Mouse (Mus musculus) limb, embryonic 13.5 days (tissue): ENCODE measurements around the gene Adra1d. TPM values are rescaled to one million over a fixed set of nuclear protein-coding genes. Genes with fewer than 3 reads are reported as not detected.

ENCODE experiments used
- ATAC-seq: fragments of 200-750 bp; cut with Nextera tagmentation; 2 replicates; pipeline ENCODE4 v1.8.0; 2017; ENCODE audit warnings: low read depth, moderate number of reproducible peaks, moderate TSS enrichment; ENCODE audit not compliant: low FRiP score
- H3K27ac ChIP-seq: fragments of 300-500 bp; sonication (generic); 2 replicates; pipeline ENCODE4 v1.5.1; 2015; ENCODE audit warnings: inconsistent platforms, mild to moderate bottlenecking, moderate library complexity
- H3K27me3 ChIP-seq: fragments of 300-500 bp; sonication (generic); 2 replicates; pipeline ENCODE4 v1.6.1; 2015; ENCODE audit warnings: mild to moderate bottlenecking, inconsistent platforms
- H3K36me3 ChIP-seq: fragments of 300-500 bp; sonication (generic); 2 replicates; pipeline ENCODE4 v1.6.1; 2015; ENCODE audit warnings: inconsistent platforms, mild to moderate bottlenecking, moderate library complexity
- H3K4me1 ChIP-seq: fragments of 300-500 bp; sonication (generic); 2 replicates; pipeline ENCODE4 v1.6.1; 2015; ENCODE audit warnings: inconsistent platforms
- H3K4me2 ChIP-seq: fragments of 300-500 bp; sonication (generic); replicated peaks from 2 replicates; pipeline ENCODE4 v1.6.1; 2015; ENCODE audit warnings: inconsistent platforms, mild to moderate bottlenecking, moderate library complexity
- H3K4me3 ChIP-seq: fragments of 300-500 bp; sonication (generic); 2 replicates; pipeline ENCODE4 v1.5.1; 2015; ENCODE audit warnings: moderate library complexity, mild to moderate bottlenecking, inconsistent platforms
- H3K9ac ChIP-seq: fragments of 300-500 bp; sonication (generic); 2 replicates; pipeline ENCODE4 v1.6.1; 2015; ENCODE audit warnings: mild to moderate bottlenecking, inconsistent platforms
- H3K9me3 ChIP-seq: fragments of 300-500 bp; sonication (generic); 2 replicates; pipeline ENCODE4 v1.6.1; 2016; ENCODE audit warnings: inconsistent platforms
- WGBS: fragments of 180-500 bp; shearing (Covaris S2); methylation state at CpG from one replicate; pipeline ENCODE4 v1.1.7; 2015; 5-methylcytosine and 5-hydroxymethylcytosine counted together
- polyA plus RNA-seq: library from polyadenylated mRNA; unstranded; fragments of >200 nt; fragmentation: Nextera tagmentation; extraction: Ambion mirVana; gene quantifications from 2 replicates; pipeline ENCODE4 v1.2.1, GENCODE M21; 2015

Gene Adra1d
- polyA plus RNA-seq, 1 experiment from 2014 or later = 0.17 TPM

DNA sequence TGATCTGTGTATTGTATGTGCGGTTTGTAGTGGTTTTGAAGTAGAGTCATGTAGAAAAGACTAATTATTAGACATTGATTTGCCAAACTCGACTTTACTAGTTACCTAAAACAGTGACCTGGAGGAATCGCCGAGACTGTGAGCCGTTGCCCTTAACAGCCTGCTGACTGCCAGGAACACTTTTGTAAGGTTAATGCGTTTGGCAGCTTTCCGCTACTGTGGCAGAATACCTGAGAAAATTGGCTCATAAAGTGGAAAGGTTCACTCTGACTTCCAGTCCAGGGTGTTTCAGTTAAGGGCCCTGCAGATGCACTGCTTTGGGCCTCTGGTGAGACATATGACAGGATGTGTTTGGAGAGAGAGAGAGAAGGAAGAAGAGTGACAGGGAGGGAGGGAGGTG, 30.8 kb downstream of the Adra1d start:
- Histone ChIP-seq H3K4me3 (no peak overlapping the region), H3K9ac (no peak overlapping the region), H3K4me2 (no peak overlapping the region), H3K27me3 (no peaks in the 10 kb centered on the region), H3K9me3 (no peaks in the 10 kb centered on the region), H3K36me3 (peaks cover 6% of the 10 kb centered on the region; the same call in 1 of the 2 replicates), H3K4me1 (no peaks in the 10 kb centered on the region; the same call in 1 of the 2 replicates), H3K27ac (no peak overlapping the region)
- no peak for ATAC-seq
- 77% methylated on average over 7 of the region's 7 CpGs for WGBS

- Histone ChIP-seq H3K4me2 (no peak overlapping the region), H3K27me3 (no peaks in the 10 kb centered on the region), H3K9ac (no peak overlapping the region), H3K4me1 (no peaks in the 10 kb centered on the region; the same call in 1 of the 2 replicates), H3K27ac (no peak overlapping the region), H3K4me3 (no peak overlapping the region), H3K9me3 (no peaks in the 10 kb centered on the region), H3K36me3 (peaks cover 11% of the 10 kb centered on the region; the same call in 1 of the 2 replicates)
- ATAC-seq = no peak
- WGBS = 24% methylated on average over 9 of the region's 9 CpGs
Measured at GRCm38 (mm10) chr2:131530623-131531008, 31.5 kb downstream of the Adra1d start.

DNA sequence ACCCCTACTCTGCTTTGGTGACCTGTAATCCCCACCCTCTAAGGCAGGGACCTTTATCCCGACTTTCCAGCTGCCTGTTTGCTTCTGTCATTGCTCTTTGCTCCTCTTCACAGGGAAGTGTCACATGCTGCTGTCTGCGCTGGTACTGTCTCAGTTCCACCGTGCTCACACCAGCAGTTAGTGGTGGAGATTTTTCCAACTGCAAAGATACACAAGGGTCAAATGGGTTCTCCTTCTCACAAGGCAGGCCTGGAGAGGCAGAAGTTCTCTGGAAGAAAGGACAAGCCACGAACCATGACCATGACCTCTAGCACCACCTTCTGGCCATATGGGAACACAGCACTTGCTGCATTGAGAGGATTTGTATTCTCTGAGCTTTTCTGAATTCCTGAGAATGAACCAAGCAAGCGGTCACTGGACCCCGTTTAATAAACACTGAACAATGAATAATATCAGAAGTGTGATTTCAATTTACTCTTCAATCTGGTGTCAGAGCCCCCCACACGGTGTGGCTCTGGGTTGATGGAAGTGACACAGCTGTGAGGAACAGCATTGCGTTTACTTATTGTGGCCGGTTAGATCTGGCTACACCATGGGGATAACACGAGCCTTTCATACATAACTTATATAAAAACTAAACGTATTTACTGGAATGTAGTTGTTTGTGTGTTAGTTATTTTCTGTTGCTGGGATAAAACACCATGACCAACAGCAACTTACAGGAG, 32.0 kb downstream of the Adra1d start:
- no peak overlapping the region for H3K4me3 ChIP-seq
- H3K4me1 ChIP-seq = no peaks in the 10 kb centered on the region; the same call in 1 of the 2 replicates
- no peak; the same call in 1 of the 2 replicates for ATAC-seq
- no peak overlapping the region for H3K27ac ChIP-seq
- no peaks in the 10 kb centered on the region for H3K27me3 ChIP-seq
- no peak overlapping the region for H3K9ac ChIP-seq
- WGBS = 39% methylated on average over 11 of the region's 11 CpGs
- no peaks in the 10 kb centered on the region for H3K9me3 ChIP-seq
- peaks cover 16% of the 10 kb centered on the region; the same call in 1 of the 2 replicates for H3K36me3 ChIP-seq
- no peak overlapping the region for H3K4me2 ChIP-seq

- Histone ChIP-seq H3K4me1 (no peaks in the 10 kb centered on the region; the same call in 1 of the 2 replicates), H3K27me3 (no peaks in the 10 kb centered on the region), H3K9me3 (no peaks in the 10 kb centered on the region), H3K27ac (no peak overlapping the region), H3K36me3 (peaks cover 32% of the 10 kb centered on the region), H3K4me2 (no peak overlapping the region), H3K9ac (no peak overlapping the region), H3K4me3 (no peak overlapping the region)
- no peak for ATAC-seq
- WGBS = 50% methylated on average over 3 of the region's 3 CpGs
Measured at GRCm38 (mm10) chr2:131527061-131527460, 35.0 kb downstream of the Adra1d start.

DNA sequence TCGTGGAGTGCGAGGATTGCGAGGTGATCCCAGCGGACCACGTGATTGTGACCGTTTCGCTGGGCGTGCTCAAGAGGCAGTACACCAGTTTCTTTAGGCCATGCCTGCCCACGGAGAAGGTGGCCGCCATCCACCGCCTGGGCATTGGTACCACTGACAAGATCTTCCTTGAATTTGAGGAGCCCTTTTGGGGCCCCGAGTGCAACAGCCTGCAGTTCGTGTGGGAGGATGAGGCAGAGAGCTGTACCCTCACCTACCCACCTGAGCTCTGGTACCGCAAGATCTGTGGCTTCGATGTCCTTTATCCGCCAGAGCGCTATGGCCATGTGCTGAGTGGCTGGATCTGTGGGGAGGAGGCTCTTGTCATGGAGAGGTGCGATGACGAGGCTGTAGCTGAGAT, 41.3 kb downstream of the Adra1d start:
- WGBS = 96% methylated on average over 19 of the region's 19 CpGs

DNA sequence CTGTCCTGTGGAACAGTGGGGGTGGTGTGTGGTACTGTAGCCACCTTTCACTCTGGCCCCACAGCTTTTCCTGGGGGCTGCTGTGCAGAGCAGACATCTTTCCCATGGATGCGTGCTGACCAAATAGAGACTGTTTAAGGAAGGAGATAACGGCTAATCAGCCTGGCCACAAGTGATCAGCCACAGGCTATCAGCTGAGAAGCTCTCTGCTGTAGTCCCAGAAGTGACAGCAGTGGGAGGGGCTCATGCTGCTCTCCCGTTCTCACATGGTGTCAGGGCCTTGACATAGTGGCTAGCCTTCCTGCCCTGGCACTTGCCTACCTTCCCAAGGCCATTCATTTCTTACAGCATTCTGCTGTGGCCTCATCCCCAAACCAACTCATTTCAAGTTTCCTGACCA, 43.3 kb downstream of the Adra1d start:
- Histone ChIP-seq H3K4me3 (no peak overlapping the region), H3K4me1 (peaks cover 4% of the 10 kb centered on the region; the same call in 1 of the 2 replicates), H3K4me2 (no peak overlapping the region), H3K36me3 (peaks cover 69% of the 10 kb centered on the region), H3K9me3 (no peaks in the 10 kb centered on the region), H3K27ac (no peak overlapping the region), H3K9ac (no peak overlapping the region), H3K27me3 (no peaks in the 10 kb centered on the region)
- 46% methylated on average over 3 of the region's 3 CpGs for WGBS
- no peak for ATAC-seq

More for the DNA sequence above, 41.3 kb downstream of the Adra1d start:
- H3K27me3 ChIP-seq = no peaks in the 10 kb centered on the region
- no peak overlapping the region for H3K4me2 ChIP-seq
- no peak overlapping the region for H3K27ac ChIP-seq
- ATAC-seq = no peak
- H3K36me3 ChIP-seq = peaks cover 70% of the 10 kb centered on the region
- no peaks in the 10 kb centered on the region for H3K9me3 ChIP-seq
- no peak overlapping the region for H3K4me3 ChIP-seq
- H3K9ac ChIP-seq = no peak overlapping the region
- H3K4me1 ChIP-seq = no peaks in the 10 kb centered on the region

DNA sequence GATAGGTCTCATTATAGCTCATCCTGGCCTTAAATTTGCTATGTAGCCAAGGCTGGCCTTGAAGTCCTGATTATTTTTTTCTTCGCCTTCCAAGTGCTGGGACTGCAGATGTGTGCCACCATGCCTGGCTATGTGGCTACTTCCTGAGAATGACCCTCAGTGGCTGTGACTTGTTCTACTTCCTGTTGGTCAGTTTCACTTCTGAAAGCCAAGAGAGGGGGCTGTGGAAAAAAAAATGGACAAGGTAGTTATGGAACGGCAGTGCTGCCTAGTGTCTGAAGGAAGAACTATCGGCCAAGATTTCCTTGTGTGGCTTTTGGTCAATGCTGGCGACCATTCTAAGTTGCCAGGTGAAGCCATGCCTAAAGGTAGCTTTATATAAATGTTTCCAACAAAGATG, 44.5 kb downstream of the Adra1d start:
- WGBS = 91% methylated on average over 4 of the region's 4 CpGs
- Histone ChIP-seq H3K4me3 (no peak overlapping the region), H3K9ac (no peak overlapping the region), H3K4me1 (peaks cover 9% of the 10 kb centered on the region; the same call in 1 of the 2 replicates), H3K27me3 (no peaks in the 10 kb centered on the region), H3K9me3 (no peaks in the 10 kb centered on the region), H3K4me2 (no peak overlapping the region), H3K36me3 (peaks cover 70% of the 10 kb centered on the region), H3K27ac (no peak overlapping the region)
- no peak for ATAC-seq

- Histone ChIP-seq H3K4me1 (peaks cover 24% of the 10 kb centered on the region), H3K4me3 (no peak overlapping the region), H3K9me3 (no peaks in the 10 kb centered on the region), H3K9ac (no peak overlapping the region), H3K4me2 (no peak overlapping the region), H3K27me3 (no peaks in the 10 kb centered on the region), H3K36me3 (peaks cover 47% of the 10 kb centered on the region), H3K27ac (no peak overlapping the region)
- no peak for ATAC-seq
- 84% methylated on average over 4 of the region's 4 CpGs for WGBS
Measured at GRCm38 (mm10) chr2:131514055-131514621, 47.9 kb downstream of the Adra1d start.

DNA sequence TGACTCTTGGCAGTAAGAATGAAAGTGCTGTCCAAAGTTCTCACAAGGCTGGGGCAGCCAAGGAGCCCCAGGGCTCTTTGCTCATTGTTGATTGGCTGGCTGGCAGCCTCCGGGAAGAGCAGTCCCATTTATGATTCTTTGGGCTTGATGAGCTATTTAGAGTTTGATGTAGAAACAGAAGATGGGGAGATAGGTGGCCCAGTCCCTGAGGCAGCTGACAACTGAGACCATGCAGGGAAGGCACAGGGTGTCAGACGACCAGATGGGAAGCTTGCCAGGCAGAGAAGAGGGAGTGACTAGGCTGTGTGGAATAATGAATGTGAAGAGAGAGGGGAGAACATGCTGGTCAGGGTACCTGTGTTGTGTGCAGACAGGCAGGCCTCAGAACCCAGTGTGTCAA, 48.6 kb downstream of the Adra1d start:
- H3K4me3 ChIP-seq = no peak overlapping the region
- no peak overlapping the region for H3K27ac ChIP-seq
- no peak overlapping the region for H3K4me2 ChIP-seq
- no peak overlapping the region for H3K9ac ChIP-seq
- no peaks in the 10 kb centered on the region for H3K9me3 ChIP-seq
- ATAC-seq = no peak
- peaks cover 31% of the 10 kb centered on the region for H3K4me1 ChIP-seq
- H3K36me3 ChIP-seq = peaks cover 42% of the 10 kb centered on the region
- H3K27me3 ChIP-seq = no peaks in the 10 kb centered on the region
- 39% methylated on average over 2 of the region's 2 CpGs for WGBS

DNA sequence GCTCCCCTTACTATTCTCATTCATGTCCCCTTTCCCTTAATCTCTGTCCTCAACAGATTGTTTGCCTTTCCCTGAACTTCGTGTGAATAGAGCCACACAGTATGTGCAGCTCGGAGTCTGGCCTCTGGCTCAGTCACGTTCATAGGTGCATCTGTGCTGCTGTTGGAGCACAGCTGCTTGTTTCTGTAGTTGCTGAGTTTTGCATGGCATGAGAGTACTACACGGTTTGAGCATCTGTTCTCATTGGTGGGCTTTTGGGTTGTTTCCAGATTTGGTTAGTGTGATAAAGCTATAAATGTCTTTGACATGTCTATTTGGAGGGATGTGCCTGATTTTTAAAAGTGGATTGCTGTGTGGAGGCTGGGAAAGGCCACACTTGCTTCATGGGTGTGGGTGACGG, 51.6 kb downstream of the Adra1d start:
- Histone ChIP-seq H3K27ac (peak overlapping the region; percentile 15; the same call in 1 of the 2 replicates), H3K9me3 (no peaks in the 10 kb centered on the region), H3K4me1 (peaks cover 60% of the 10 kb centered on the region), H3K4me3 (no peak overlapping the region), H3K4me2 (peak overlapping the region; percentile 66), H3K9ac (0 out of 2 replicates have a peak overlapping the region, but pooled peaks have one; percentile 50), H3K36me3 (peaks cover 21% of the 10 kb centered on the region; the same call in 1 of the 2 replicates), H3K27me3 (no peaks in the 10 kb centered on the region)
- no peak for ATAC-seq
- WGBS = 69% methylated on average over 5 of the region's 5 CpGs

DNA sequence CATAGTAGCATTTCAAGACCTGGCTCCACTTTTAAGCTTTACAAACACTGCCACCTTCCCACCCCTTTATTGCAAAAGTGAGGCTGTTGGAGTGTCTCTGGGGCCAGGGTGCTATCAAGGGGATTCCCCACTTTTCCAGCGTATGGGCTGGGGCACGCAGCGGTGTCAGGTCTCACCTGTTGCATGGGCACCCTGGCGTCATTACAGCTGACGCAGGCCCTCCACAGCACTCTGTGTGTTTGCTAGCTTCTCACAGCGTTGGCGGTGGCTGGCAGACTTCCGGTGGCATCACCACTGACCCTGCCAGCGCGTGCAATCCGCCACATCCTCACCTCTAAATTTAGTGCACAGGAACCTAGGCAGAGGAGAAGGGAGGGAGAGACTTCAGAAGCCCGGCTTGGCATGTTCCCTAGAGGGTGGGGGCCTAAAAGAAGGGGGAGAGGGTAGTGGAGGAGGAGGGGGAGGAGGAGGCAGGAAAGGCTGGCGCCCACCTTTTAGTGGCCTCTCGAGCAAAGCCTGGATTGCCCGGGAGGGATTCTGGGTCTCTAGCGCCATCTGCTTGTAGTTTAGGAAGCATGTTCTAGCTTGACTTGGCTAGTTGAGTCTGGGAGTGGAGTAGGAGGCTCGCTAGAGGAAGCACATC, 52.3 kb downstream of the Adra1d start:
- Histone ChIP-seq H3K27ac (peak overlapping the region; percentile 53; the same call in 1 of the 2 replicates), H3K27me3 (no peaks in the 10 kb centered on the region), H3K9ac (peak overlapping the region; percentile 50), H3K36me3 (peaks cover 16% of the 10 kb centered on the region; the same call in 1 of the 2 replicates), H3K4me1 (peaks cover 65% of the 10 kb centered on the region), H3K4me2 (peak overlapping the region; percentile 66), H3K4me3 (peak overlapping the region; percentile 27), H3K9me3 (no peaks in the 10 kb centered on the region)
- WGBS = 12% methylated on average over 17 of the region's 17 CpGs
- peak; percentile 45; the same call in 1 of the 2 replicates for ATAC-seq

DNA sequence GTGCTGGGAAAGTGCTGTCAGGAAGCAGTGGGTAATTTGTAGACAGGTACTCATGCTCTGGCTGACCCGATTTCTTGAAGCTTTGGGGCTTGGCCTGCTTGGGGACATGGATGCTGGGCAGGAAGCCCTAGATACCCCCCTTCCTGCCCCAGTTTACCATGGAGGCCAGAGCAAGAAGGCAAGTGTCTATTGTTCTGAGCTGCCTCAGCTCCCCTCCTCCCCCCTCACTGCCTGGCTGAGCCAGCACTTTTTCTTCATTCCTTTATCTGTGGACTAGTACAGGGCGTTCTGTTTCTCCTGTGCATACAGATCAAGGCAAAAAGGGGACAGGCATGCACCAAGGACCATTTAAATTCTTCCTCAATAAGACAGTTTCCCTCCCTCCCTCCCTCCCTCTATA, 53.6 kb downstream of the Adra1d start:
- peaks cover 73% of the 10 kb centered on the region for H3K4me1 ChIP-seq
- 0 out of 2 replicates have a peak, but pooled peaks cover 5% of the 10 kb centered on the region for H3K36me3 ChIP-seq
- H3K9me3 ChIP-seq = no peaks in the 10 kb centered on the region
- no peak for ATAC-seq
- no peaks in the 10 kb centered on the region for H3K27me3 ChIP-seq
- WGBS = 45% methylated on average over 2 of the region's 2 CpGs
- no peak overlapping the region for H3K4me3 ChIP-seq
- no peak overlapping the region for H3K27ac ChIP-seq
- H3K4me2 ChIP-seq = no peak overlapping the region
- H3K9ac ChIP-seq = peak overlapping the region; percentile 45
